Mouse (Mus musculus) v-Abl transformed pro-B cells (cell line): ENCODE data around the gene Hectd4.

Source experiments
- in situ Hi-C, 2 experiments: fragments of 400-800 bp; cut with MboI; formaldehyde crosslinking; loops; one replicate each; pipeline ENCODE4 v1.15.1; 2025; ENCODE audit not compliant: unreplicated experiment in 2 of 2

Hectd4 gene

DNA sequence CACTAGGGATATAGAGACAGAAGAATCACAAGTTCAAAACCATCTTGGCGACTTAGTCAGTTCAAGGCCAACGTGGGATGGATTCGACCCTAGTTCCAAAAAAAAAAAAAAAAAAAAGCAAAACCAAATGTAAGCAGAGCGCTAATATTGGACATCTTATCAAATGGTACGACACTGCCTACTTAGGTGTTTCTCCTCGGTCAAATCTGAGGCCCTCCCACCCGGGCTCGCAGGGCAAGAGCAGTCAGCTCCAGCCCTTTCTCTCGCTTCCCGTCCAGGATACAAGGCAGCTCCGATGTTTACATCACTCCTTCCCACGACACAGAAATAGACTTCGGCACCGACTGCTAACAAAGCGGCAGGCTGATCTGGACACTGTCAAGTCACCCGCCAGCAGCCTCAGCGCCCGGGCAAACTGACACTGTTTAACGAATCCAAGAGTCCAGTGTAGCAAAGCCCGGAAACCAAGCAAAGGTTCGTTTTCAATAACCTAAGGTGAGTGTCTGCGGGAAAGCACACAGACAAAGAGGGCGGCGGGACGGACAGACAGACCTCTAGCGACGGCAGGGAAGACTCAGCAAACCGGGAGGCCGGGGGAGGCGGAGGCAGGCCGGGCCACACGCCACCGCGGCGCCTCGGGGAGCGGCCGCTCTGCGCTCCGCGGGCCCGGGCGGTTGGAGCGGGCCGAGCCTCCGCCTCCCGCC is 164.9 kb downstream of the Hectd4 start:
- in situ Hi-C loops = no loop called here

DNA sequence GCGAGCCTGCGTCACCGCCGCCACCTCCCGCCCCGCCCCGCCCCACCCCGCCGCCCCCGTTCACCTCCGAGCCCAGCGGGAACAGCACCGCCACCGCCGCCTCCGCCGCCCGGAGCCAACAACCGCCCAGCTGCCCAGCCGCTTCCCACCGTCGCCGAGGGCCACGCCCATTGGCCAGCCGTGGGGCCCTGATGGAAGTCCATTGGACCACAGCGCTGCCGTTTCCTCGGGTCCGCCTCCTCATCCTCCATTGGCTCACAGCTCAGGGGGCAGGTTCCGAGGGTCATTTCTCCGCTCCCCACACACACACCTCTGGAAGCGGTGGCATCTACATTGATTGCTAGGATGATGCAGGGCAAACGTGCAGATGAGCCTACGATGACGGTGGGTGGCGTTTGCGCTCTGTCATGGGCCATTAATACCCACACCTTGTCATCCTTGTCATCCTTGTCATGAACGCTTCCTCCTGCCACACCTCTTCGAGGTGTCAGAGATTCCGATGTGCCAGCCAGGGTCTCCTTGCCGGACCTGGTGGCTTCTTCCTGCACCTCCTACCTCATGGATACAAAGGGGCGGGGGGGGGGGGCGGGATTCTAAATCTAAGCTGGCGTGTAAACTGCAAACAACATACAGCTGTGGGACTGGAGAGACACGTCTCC is 165.6 kb downstream of the Hectd4 start, which contains the start of gene Trafd1:
Trafd1 (minus strand) TSS at position 172 of the 659 bp plus-strand sequence.
- in situ Hi-C loops = no loop called here

DNA sequence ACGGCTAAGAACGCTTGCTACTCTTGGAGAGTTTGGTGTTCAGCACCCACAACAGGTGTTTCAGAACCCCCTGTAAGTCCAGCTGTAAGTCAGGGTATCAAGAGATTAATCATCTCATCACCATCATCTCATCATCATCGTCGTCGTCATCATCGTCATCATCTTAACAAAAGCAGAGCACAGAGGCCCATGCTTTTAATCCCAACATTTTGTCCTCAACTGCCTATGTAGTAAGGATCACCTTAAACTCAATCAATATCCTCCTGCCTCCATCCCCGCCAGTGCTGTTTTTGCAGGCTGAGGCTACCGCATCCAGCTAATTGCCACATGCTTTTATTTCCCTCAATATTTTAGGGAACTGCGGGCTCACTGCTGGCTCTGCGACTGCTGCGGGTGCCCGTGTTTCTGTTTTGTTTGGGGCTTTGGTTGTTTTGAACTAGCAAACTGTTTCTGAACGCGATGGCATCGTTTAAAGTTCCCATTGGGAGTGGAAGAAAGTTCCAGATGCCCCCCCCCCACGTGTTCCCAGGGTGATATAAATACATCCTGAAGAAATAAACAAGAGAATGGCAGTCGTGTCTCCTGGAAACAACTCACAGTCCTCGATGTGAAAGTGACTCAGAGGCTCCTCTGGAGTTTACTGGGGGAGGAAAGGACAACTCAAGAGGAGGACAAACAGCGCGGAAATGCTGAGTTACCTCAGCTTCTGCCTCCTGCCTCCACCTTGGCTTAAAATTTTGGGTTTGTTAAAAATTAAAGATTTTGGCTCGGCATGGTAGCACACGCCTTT is 166.3 kb downstream of the Hectd4 start:
- in situ Hi-C loops = no loop called here

DNA sequence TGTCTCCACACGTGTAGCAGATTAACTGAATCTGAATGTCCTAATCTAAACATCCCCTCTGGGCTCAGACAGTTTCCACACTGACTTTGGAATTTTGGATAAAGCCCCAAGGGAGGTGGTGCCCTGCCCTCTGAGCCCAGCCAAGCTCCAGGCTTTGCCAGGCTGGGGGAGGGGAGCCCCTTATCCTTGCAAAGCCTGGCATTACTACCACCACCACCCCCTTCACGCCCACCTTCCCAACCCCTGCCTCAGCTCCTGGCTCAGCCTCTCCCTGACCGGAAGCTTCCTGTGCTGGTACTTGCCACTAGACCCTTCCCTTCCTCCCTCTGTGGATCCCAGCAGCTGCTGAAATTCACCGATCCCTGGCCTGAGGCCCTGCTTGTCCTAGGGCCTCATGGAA is 167.1 kb downstream of the Hectd4 start:
- in situ Hi-C loops = no loop called here

DNA sequence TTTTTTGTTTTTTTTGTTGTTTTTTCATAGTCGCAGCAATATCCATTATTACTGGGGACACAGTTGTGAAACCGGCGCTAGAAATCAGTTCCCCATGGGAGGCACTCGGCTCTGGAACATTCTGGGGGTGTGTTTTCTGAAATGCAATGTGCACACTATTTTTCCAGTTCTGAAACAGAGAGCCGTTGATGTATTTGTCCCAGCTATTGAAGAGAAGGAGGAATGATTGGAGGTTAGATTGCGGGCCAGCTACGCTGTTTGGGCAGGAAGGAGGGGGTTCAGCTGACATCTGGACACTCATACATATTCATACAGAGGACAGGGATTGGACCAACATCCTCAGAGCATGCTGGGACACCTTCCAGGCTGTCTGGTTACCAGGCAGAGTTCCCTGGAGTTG is 169.1 kb downstream of the Hectd4 start:
- in situ Hi-C loops = no loop called here

DNA sequence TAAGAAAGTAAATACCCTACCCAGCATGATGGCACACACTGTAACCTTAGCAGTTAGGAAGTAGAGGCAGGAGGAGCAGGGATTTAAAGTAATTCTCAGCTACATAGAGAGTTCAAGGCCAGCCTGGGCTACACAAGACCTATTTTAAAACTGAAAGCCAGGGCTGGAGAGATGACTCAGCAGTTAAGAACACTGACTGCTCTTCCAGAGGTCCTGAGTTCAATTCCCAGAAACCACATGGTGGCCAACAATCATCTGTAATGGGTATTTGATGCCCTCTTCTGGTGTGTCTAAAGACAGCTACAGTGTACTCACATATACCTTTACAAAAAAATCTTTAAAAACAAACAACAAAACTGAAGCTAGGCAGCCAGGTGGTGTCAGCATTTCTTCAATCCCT is 169.7 kb downstream of the Hectd4 start:
- in situ Hi-C loops = no loop called here

DNA sequence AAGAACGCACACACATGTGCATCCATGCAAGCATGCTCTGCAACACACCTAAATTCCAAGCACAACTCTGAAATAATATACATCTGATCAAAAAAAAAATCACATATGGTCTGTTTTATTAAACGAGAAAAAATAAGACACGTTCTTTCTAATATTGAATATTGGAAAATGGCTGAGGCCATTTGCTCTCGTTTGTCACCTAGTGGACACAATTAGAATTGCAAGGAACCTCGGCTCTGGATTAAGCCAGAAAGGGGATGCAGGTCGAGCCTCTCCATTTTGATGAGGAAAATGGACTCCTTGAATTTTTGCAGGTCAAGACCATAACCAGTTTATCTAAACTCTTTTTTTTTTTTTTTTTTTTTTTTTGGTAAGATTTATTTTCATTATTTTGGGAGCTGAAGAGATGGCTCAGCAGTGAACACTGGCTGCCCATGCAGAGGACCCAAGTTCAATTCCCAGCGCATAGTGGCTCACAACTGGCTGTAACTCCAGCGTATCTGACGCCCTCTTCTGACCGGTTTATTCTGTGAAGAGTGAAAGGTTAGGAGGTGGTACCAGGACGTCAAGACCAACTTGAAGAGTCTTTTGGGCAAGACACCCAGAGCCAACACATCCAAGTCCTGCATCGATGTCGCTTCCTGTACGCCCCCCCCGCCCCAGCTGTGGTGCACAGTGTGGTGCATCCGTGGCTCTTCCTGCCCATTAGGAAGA is 172.8 kb downstream of the Hectd4 start:
- in situ Hi-C loops = no loop called here

DNA sequence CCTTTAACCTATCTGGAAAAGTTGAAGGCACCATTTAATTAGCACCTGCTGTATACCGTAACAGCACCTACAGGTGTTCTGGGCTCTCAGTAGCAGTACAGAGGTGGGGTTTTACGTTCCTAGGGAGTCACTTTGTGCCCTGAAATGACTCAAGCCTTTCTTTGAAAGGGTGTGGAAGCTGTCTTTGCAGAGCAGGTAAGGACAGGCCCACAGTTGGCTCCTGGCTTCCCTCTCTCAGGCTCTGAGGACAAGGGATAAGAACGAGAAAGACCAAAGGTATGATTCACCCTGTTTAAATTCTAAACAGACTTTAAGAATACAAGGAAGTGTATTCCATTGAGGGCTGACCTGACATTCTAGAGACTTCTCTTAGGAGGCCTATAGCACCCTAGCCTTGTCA is 173.4 kb downstream of the Hectd4 start:
- in situ Hi-C loops = no loop called here

DNA sequence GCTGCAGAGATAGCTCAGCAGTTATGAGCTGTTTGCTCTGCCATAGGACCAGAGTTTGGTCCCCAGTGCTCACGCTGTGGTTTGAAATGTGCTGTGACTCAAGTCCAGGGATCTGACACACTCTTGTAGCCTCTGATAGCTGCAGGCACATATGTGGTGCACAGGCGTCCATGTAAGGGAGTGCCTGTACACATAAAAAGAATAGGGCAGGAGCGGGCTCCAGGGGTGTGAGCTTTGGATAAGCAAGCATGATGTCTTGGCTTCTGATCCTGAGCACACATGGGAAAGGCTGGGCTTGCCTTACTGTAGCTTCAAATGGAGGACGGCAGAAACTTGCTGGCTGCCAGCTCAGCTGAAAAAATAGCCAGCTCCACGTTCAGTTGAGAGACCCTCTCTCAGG is 175.6 kb downstream of the Hectd4 start:
- in situ Hi-C loops = no loop called here

DNA sequence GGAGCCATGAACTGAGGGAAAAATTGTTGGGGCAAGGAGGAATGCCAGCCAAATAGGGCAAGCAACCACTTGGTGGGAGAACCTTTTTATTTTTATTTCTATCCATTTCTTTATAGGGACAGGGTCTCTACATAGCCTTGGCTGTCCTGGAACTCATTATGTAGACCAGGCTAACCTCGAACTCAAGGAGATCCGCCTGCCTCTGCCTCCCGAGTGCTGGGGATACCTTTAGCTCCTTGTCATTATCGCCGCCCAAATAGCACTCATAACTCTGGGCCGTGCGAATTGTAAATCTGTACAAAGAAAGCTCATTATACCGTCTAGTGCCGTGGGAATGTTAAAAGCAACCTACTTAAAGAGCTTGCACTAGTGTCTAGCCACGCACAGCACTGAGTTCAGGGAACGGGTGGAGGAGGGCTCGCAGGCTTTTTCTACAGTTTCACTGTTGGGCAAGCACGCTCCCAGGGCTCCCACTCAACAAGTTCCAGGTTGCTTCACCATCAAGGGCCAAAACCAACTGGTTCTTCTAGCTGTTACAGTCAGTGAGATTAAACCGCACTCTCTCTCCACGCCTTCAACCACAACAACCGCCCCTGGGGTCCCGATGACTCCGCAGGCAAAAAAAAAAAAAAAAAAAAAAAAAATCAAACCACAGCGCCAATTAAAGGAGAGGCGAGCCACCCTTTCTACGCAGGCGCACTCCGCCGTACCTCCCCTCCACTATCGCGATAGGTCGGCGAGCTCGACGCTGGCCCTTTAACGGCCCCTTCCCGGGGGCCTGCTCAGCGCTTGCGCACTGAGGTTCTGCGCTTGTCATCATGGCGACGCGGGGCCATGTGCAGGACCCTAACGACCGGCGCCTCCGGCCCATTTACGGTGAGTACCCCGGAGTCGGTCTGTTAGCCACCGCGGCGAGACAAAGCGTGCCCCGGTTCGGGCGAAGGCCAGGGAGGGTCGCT is 177.4 kb downstream of the Hectd4 start, which contains the start of gene Naa25:
Naa25 (plus strand) TSS at position 750 of the 959 bp plus-strand sequence.
- in situ Hi-C loops = no loop called here

DNA sequence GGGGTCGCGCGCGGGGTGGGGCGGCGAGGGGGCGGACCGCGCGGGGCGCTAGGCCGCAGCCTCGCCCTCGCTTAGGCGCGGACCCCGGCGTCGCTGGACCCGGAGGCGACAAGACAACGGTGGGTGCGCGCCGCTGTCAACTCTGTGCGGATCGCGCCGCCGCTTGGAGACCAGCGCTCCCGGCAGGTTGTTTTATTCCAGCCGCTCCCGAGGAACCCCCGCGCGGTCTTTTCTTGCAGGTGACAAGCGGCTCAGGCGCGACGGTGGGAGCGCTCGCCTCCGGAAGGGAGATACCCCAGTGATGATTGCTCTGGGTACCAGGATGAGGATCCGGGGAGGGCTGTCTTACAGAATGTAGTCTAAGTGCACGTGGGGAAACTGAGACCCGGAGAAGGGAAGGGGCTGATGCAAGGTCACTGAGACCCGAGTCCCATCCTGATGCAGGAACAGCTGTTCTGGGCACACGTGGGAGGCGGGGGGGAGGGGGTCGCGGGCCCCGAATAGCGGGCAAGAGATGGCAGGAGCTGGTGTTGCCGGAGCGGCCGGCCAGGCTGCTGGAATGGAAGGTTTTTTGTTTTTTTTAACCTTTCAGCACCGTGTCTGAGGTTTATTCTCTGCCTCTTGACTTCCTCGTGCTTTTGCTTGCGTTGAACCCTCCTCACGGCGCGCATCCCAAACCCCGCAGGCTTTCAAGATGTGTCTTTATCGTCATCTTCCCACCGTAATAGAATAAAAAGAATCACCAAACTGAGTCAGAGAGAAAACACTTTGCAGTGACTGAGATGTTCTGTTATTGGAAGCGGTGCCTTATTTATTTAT is 178.3 kb downstream of the Hectd4 start:
- in situ Hi-C loops = no loop called here

DNA sequence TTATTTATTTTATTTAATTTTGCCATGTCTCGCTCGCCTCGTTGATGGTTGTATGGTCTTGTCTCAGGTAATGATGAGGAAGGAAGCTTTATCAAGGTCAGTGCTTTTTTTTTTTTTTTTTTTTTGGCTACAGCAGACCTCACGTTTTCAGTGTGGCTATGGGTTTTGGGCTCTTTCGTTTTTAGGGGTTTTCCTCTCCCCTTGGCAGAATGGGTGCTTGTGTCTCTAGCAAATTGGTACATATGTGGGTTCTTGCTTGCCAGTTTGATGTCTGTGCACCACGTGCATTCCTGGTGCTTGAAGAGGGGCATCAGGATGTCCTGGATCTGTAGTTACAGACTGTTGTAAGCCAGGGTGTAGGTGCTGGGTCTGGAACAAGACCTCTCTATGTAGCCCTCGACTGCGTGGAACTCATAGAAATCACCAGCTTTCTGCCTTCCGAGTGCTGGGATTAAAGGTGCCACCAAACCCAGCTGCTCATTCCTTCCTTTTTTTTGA is 179.0 kb downstream of the Hectd4 start:
- in situ Hi-C loops = no loop called here

DNA sequence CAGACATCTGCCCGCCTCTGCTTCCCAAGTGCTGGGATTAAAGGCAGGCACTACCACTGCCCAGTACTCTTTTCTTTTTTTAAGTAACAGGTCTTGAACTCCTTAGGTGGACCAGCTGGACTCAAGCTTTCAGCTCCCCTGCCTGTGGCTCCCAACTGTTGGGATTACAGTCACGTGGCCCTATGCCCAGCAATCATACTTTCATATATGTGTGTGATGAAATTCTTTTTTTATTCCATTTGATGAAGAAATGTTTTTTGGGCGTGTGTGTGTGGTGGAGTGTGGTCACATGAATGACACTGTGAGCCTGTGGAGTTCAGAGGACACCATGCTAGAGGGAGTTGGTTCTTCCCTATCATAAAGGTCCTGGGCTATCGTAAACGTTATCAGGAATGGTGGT is 179.5 kb downstream of the Hectd4 start:
- in situ Hi-C loops = no loop called here

DNA sequence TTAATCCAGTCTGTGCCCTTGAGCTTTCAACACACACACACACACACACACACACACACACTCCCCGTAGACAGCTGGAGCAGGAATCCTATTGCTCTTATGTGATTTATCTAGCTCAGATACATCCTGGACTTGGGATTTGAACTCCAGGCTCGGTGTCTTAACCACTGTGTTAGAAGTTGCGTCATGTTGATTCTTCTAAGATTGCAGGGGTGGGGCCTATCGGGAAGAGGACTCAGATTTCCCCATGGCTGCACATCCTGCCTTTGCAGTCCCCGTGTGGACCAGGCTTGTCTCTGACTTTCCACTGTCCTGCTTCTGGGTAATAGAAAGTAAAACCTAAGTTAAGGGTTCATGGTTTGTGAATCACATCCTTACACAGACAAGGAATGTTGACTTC is 180.0 kb downstream of the Hectd4 start:
- in situ Hi-C loops = no loop called here

DNA sequence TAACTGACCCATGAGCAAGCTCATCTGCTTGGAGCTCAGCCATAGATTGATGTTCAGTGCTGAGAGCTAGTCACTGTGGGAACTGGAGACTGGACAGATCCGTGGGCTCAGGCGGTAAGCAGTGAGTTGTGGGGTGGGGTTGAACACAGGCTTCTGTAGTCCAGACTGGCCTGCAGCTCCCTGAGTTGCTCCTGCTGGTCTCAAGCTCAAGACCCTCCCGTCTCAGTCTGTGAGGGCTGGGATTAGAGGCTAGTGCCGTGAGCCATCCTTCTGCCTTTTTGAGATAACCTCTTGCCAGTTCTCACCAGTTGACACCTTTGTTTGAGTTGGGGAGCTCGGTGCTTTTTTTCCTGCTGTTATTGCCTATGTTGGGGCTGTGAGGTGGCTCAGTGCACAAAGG is 180.8 kb downstream of the Hectd4 start:
- in situ Hi-C loops = no loop called here

DNA sequence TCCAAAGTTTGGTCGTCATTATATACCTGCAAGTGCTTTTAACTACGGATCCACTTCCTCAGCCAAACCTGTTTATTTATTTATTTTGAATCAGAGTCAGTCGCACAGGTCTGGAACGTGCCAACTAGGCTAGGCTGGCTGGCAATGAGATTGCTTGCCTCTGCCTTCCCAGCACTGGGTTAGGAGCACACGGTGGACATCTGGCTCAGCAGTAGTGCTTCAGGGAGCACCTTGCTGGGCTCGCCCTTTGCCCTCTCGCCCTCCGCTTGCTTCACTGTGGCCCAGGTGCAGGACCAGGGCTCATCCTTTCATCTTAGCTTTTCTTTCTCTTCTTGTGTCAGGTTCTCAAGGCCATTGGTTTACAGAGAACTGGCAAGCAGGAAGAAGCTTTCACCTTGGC is 187.8 kb downstream of the Hectd4 start:
- in situ Hi-C loops = no loop called here

DNA sequence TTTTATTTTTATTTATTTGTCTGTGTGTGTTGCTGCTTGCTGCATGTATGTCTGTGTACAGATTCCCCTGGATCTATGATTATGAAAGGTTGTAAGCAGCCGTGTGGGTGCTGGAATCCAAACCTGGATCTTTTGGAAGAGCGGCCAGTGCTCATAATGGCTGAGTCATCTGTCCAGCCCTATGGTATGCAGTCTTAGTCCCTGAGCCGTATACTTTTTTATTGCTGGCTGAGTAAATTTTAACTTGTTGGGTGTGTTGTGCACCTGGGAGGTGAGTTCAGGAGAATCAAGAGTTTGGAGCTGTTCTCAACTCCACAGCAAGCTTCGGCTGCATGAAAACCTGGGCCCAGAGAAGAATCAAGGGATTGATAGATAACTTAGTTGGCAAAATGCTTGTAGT is 191.0 kb downstream of the Hectd4 start:
- in situ Hi-C loops = no loop called here
